In the genomic region with DNA sequence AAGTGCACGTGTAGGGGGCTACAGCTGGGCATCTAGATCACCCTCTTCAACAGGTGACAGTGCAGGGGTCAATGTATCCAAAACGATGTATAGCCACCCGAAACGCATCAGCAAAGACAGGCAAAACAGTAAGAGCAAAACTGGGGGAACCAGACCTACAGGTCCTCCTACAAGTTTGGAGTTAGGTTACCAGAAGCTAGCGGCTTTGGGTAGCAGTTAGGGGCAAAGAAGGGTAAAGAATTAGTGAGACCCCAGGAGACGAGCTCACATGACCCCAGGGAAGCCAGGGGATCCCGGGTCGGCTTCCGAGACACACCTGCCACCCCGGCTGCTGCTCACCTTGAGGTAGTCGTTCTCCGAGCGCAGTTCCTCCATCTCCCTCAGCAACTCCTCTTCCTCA, we compare ENCODE assay signal across 8 mouse cellular contexts. TPM values are rescaled to one million over a fixed set of nuclear protein-coding genes. Genes with fewer than 3 reads are reported as not detected.
DNase-seq lines count a peak whose midpoint lies in the region; ATAC-seq and TF ChIP-seq lines count a peak whose summit lies in the region.

No protein-coding gene starts in this region.

- no peak for TF ChIP-seq POLR2A in ES-Bruce4 (IDR thresholded peaks at IDR 0.05; ENCODE audit: insufficient read depth, low read length)

- H3K4me3 ChIP-seq in heart, embryonic 14.5 days (ENCODE audit: control insufficient read depth in 1 of 2, insufficient read depth in 1 of 2, low read depth in 1 of 2, low read length in 2 of 2) = peak overlapping the region; percentile 67 to 78
- peak overlapping the region; percentile 92 for H3K4me3 ChIP-seq in ES-Bruce4 (ENCODE audit: low read depth, low read length)
- peak overlapping the region; percentile 66 for H3K4me3 ChIP-seq in forebrain, embryonic 16.5 days (replicated peaks; ENCODE audit: low read length)
- H3K4me3 ChIP-seq in liver, embryonic 16.5 days (ENCODE audit: low read depth, low read length) = peak overlapping the region; percentile 51; the same call in 1 of the 2 replicates

- no peak for ATAC-seq in heart, embryonic 14.5 days (ENCODE audit: insufficient number of reproducible peaks, insufficient read depth, low FRiP score, low read depth)
- ATAC-seq in forebrain, embryonic 16.5 days = no peak
- no peak for ATAC-seq in liver, embryonic 16.5 days (ENCODE audit: low read depth)

- no peak for DNase-seq in heart, adult 9 months (ENCODE audit: low spot score in 2 of 2)
- no peak for DNase-seq in adrenal gland, postnatal 4 days (ENCODE audit: low spot score in 2 of 2)
- no peak for DNase-seq in testis, postnatal 14 days (ENCODE audit: low spot score)
- DNase-seq in cerebellum, adult 8-10 months = no peak

- no peaks in the 10 kb centered on the region for H3K9me3 ChIP-seq in heart, embryonic 14.5 days (ENCODE audit: control insufficient read depth, low read length)
- H3K9me3 ChIP-seq in ES-Bruce4 (replicated peaks; ENCODE audit: control insufficient read depth, insufficient read depth, low read length, poor library complexity, severe bottlenecking) = no peaks in the 10 kb centered on the region
- H3K9me3 ChIP-seq in forebrain, embryonic 16.5 days (ENCODE audit: control insufficient read depth, low read length) = no peaks in the 10 kb centered on the region
- H3K9me3 ChIP-seq in liver, embryonic 16.5 days (replicated peaks; ENCODE audit: control insufficient read depth, low read length) = no peaks in the 10 kb centered on the region

- WGBS in heart, embryonic 14.5 days = 7% methylated on average over 13 of the region's 13 CpGs
- WGBS in forebrain, embryonic 16.5 days = 2% methylated on average over 13 of the region's 13 CpGs
- WGBS in liver, embryonic 16.5 days (ENCODE audit: insufficient replicate concordance) = 5% methylated on average over 13 of the region's 13 CpGs

- no peak overlapping the region for H3K27ac ChIP-seq in heart, embryonic 14.5 days (replicated peaks in 1 of 2; ENCODE audit: control insufficient read depth in 1 of 2, insufficient read depth in 1 of 2, low read depth in 2 of 2, low read length in 2 of 2)
- H3K27ac ChIP-seq in ES-Bruce4 (ENCODE audit: insufficient read depth, low read length) = no peak overlapping the region
- peak overlapping the region; percentile 20; the same call in 1 of the 2 replicates for H3K27ac ChIP-seq in forebrain, embryonic 16.5 days (ENCODE audit: low read length)
- H3K27ac ChIP-seq in liver, embryonic 16.5 days (ENCODE audit: low read length) = no peak overlapping the region

- peak overlapping the region; percentile 100 for H3K4me2 ChIP-seq in heart, embryonic 14.5 days (ENCODE audit: low read length)
- peak overlapping the region; percentile 84 for H3K4me2 ChIP-seq in forebrain, embryonic 16.5 days (ENCODE audit: low read length)
- H3K4me2 ChIP-seq in liver, embryonic 16.5 days (ENCODE audit: low read depth, low read length) = no peak overlapping the region

- peaks cover 7 to 16% of the 10 kb centered on the region in 2 experiments; a peak in 3 of 4 replicates for H3K4me1 ChIP-seq in heart, embryonic 14.5 days (ENCODE audit: control insufficient read depth in 2 of 2, insufficient read depth in 2 of 2, low read length in 2 of 2)
- H3K4me1 ChIP-seq in ES-Bruce4 (ENCODE audit: control insufficient read depth, insufficient read depth, low read length) = peaks cover 2% of the 10 kb centered on the region
- peaks cover 55% of the 10 kb centered on the region for H3K4me1 ChIP-seq in forebrain, embryonic 16.5 days (replicated peaks; ENCODE audit: control insufficient read depth, insufficient read depth, low read length)
- H3K4me1 ChIP-seq in liver, embryonic 16.5 days (ENCODE audit: control insufficient read depth, low read depth, low read length) = peaks cover 2% of the 10 kb centered on the region

- no peak for TF ChIP-seq CTCF in ES-Bruce4 (IDR thresholded peaks at IDR 0.05; ENCODE audit: low read depth, low read length)

- no peak for TF ChIP-seq EP300 in ES-Bruce4 (IDR thresholded peaks at IDR 0.05; ENCODE audit: insufficient read depth, low read depth, low read length)

- H3K9ac ChIP-seq in heart, embryonic 14.5 days (ENCODE audit: low read length) = peak overlapping the region; percentile 74
- H3K9ac ChIP-seq in ES-Bruce4 (ENCODE audit: low read depth, poor library complexity, severe bottlenecking) = peak overlapping the region; percentile 97
- H3K9ac ChIP-seq in forebrain, embryonic 16.5 days (replicated peaks; ENCODE audit: low read depth, low read length) = peak overlapping the region; percentile 96
- H3K9ac ChIP-seq in liver, embryonic 16.5 days (ENCODE audit: low read depth, low read length) = no peak overlapping the region

- peaks cover 23% of the 10 kb centered on the region; the same call in 1 of the 2 replicates for H3K27me3 ChIP-seq in heart, embryonic 14.5 days (ENCODE audit: control insufficient read depth, insufficient read depth, low read length)
- no peaks in the 10 kb centered on the region for H3K27me3 ChIP-seq in ES-Bruce4 (ENCODE audit: control insufficient read depth, insufficient read depth, low read length, poor library complexity, severe bottlenecking)
- H3K27me3 ChIP-seq in forebrain, embryonic 16.5 days (replicated peaks; ENCODE audit: control insufficient read depth, insufficient read depth, low read length) = no peaks in the 10 kb centered on the region
- peaks cover 64% of the 10 kb centered on the region for H3K27me3 ChIP-seq in liver, embryonic 16.5 days (ENCODE audit: control insufficient read depth, insufficient read depth, low read depth, low read length)

- H3K36me3 ChIP-seq in heart, embryonic 14.5 days (ENCODE audit: control insufficient read depth, insufficient read depth, low read length) = no peaks in the 10 kb centered on the region
- H3K36me3 ChIP-seq in ES-Bruce4 (ENCODE audit: control insufficient read depth, insufficient read depth, low read length, poor library complexity, severe bottlenecking) = peaks cover 6% of the 10 kb centered on the region
- H3K36me3 ChIP-seq in forebrain, embryonic 16.5 days (ENCODE audit: control insufficient read depth, insufficient read depth) = no peaks in the 10 kb centered on the region
- H3K36me3 ChIP-seq in liver, embryonic 16.5 days (ENCODE audit: control insufficient read depth, insufficient read depth) = no peaks in the 10 kb centered on the region

RNA-seq across cellular contexts. Expression of a gene that starts 1.6 kb away (rescaled TPM):
- 1.0 and 1.1 TPM in 2 replicates for polyA plus RNA-seq in heart, embryonic 14.5 days (2014; fragmentation: Nextera tagmentation; extraction: Ambion mirVana)
- polyA plus RNA-seq in ES-Bruce4 (2011; ENCODE audit: insufficient read depth, insufficient read length, low read depth, missing spikeins) = 91.0 and 92.3 TPM in 2 replicates
- 33.1 and 44.3 TPM in 2 replicates for polyA plus RNA-seq in forebrain, embryonic 16.5 days (2015; fragmentation: Nextera tagmentation; extraction: Ambion mirVana)
- 0.05 and 0.21 TPM in 2 replicates for polyA plus RNA-seq in liver, embryonic 16.5 days (2015; fragmentation: Nextera tagmentation; extraction: Ambion mirVana)
- 10 to 100 TPM; 20.5 to 21.7 TPM for total RNA-seq in adrenal gland, postnatal 4 days (2021)

Comparison
In these comparisons a context has a peak if more than half of its experiments do, and no peak if none do; other contexts are left out.
1. RNA of a gene that starts 1.6 kb away (polyA plus RNA-seq): 91.0 to 92.3 TPM in ES-Bruce4 and 33.1 to 44.3 TPM in forebrain, embryonic 16.5 days; 1.0 to 1.1 TPM in heart, embryonic 14.5 days and 0.05 to 0.21 TPM in liver, embryonic 16.5 days; every median in the first group is over 10 times any median in the second.
2. Peak in every context shown above with its lines, with median percentiles within 50 percentile points of each other: H3K4me3 ChIP-seq.